Mouse (Mus musculus) midbrain, embryonic 11.5 days (tissue): ENCODE results near the gene Kif1b. TPM values are rescaled to one million over a fixed set of nuclear protein-coding genes. Genes with fewer than 3 reads are reported as not detected.
A peak's percentile ranks its signal among the peaks of the same experiment; 100 is the strongest.

Source experiments
- ATAC-seq: fragments of 200-750 bp; cut with Nextera tagmentation; 2 replicates; pipeline ENCODE4 v1.8.0; 2017; ENCODE audit warnings: moderate TSS enrichment, moderate library complexity; ENCODE audit not compliant: low FRiP score
- DNase-seq: peaks from one replicate; pipeline ENCODE4 v3.0.0; 2015; ENCODE audit warnings: low spot score; ENCODE audit errors: missing footprints
- H3K27ac ChIP-seq: fragments of 300-500 bp; sonication (generic); 2 replicates; pipeline ENCODE4 v1.5.1; 2014; ENCODE audit warnings: low read depth, low read length
- H3K27me3 ChIP-seq: fragments of 300-500 bp; sonication (generic); 2 replicates; pipeline ENCODE4 v1.6.1; 2014; ENCODE audit warnings: mild to moderate bottlenecking, low read length, moderate library complexity, mixed read lengths; ENCODE audit not compliant: control insufficient read depth, insufficient read depth
- H3K36me3 ChIP-seq: fragments of 300-500 bp; sonication (generic); 2 replicates; pipeline ENCODE4 v1.6.1; 2014; ENCODE audit warnings: mild to moderate bottlenecking, low read length, moderate library complexity, mixed read lengths; ENCODE audit not compliant: control insufficient read depth, insufficient read depth
- H3K4me1 ChIP-seq: fragments of 300-500 bp; sonication (generic); 2 replicates; pipeline ENCODE4 v1.6.1; 2014; ENCODE audit warnings: low read length; ENCODE audit not compliant: control insufficient read depth, insufficient read depth
- H3K4me2 ChIP-seq: fragments of 300-500 bp; sonication (generic); 2 replicates; pipeline ENCODE4 v1.6.1; 2014; ENCODE audit warnings: mild to moderate bottlenecking, moderate library complexity
- H3K4me3 ChIP-seq: fragments of 300-500 bp; sonication (generic); 2 replicates; pipeline ENCODE4 v1.5.1; 2014; ENCODE audit warnings: low read depth, low read length
- H3K9ac ChIP-seq: fragments of 300-500 bp; sonication (generic); 2 replicates; pipeline ENCODE4 v1.6.1; 2014; ENCODE audit warnings: low read length
- H3K9me3 ChIP-seq: fragments of 300-500 bp; sonication (generic); 2 replicates; pipeline ENCODE4 v1.6.1; 2016; ENCODE audit warnings: low read length; ENCODE audit not compliant: control insufficient read depth
- WGBS: fragments of 180-500 bp; shearing (Covaris S2); extraction: QIAGEN DNeasy Blood & Tissue Kit; methylation state at CpG from one replicate; pipeline ENCODE4 v1.1.7; 2014; 5-methylcytosine and 5-hydroxymethylcytosine counted together
- polyA plus RNA-seq: library from polyadenylated mRNA; unstranded; fragments of >200 nt; fragmentation: Nextera tagmentation; extraction: Ambion mirVana; gene quantifications from 2 replicates; pipeline ENCODE4 v1.2.1, GENCODE M21; 2014

The Kif1b gene
- polyA plus RNA-seq, 1 experiment from 2014 or later = 95.0 TPM

GRCm38 (mm10) chr4:149264895-149265294 lies 42.6 kb downstream of the Kif1b start:
- Histone ChIP-seq H3K4me1 (no peaks in the 10 kb centered on the region), H3K4me3 (no peak overlapping the region), H3K27ac (no peak overlapping the region), H3K36me3 (peaks cover 14% of the 10 kb centered on the region; the same call in 1 of the 2 replicates), H3K9me3 (no peaks in the 10 kb centered on the region), H3K9ac (no peak overlapping the region), H3K4me2 (no peak overlapping the region), H3K27me3 (no peaks in the 10 kb centered on the region)
- ATAC-seq = no peak
- no peak for DNase-seq
- WGBS = 92% methylated on average over 2 of the region's 2 CpGs

- Histone ChIP-seq H3K27ac (no peak overlapping the region), H3K4me1 (no peaks in the 10 kb centered on the region), H3K4me3 (no peak overlapping the region), H3K9me3 (no peaks in the 10 kb centered on the region), H3K27me3 (no peaks in the 10 kb centered on the region), H3K4me2 (no peak overlapping the region), H3K9ac (no peak overlapping the region), H3K36me3 (peaks cover 12% of the 10 kb centered on the region; the same call in 1 of the 2 replicates)
- WGBS = 94% methylated on average over 9 of the region's 9 CpGs
- DNase-seq = no peak
- ATAC-seq = no peak
Observed at GRCm38 (mm10) chr4:149263218-149263617, 44.3 kb downstream of the Kif1b start.

GRCm38 (mm10) chr4:149261466-149261865 lies 46.0 kb downstream of the Kif1b start:
- WGBS = 84% methylated on average over 3 of the region's 3 CpGs

GRCm38 (mm10) chr4:149260911-149261310 lies 46.6 kb downstream of the Kif1b start:
- DNase-seq = no peak
- WGBS = 92% methylated on average over 3 of the region's 3 CpGs

More at GRCm38 (mm10) chr4:149261466-149261865, 46.0 kb downstream of the Kif1b start:
- H3K9ac ChIP-seq = no peak overlapping the region
- H3K9me3 ChIP-seq = no peaks in the 10 kb centered on the region
- no peak for ATAC-seq
- peaks cover 3% of the 10 kb centered on the region for H3K4me1 ChIP-seq
- H3K27me3 ChIP-seq = no peaks in the 10 kb centered on the region
- no peak for DNase-seq
- H3K4me3 ChIP-seq = no peak overlapping the region
- H3K36me3 ChIP-seq = peaks cover 8% of the 10 kb centered on the region; the same call in 1 of the 2 replicates
- H3K4me2 ChIP-seq = no peak overlapping the region
- H3K27ac ChIP-seq = no peak overlapping the region

GRCm38 (mm10) chr4:149259391-149260094 lies 48.0 kb downstream of the Kif1b start:
- WGBS = 89% methylated on average over 9 of the region's 9 CpGs
- DNase-seq (no peak), ATAC-seq (no peak)
- no peak overlapping the region for H3K27ac ChIP-seq
- no peak overlapping the region for H3K4me3 ChIP-seq
- no peak overlapping the region for H3K4me2 ChIP-seq
- H3K36me3 ChIP-seq = no peaks in the 10 kb centered on the region; the same call in 1 of the 2 replicates
- no peaks in the 10 kb centered on the region for H3K27me3 ChIP-seq
- H3K9me3 ChIP-seq = no peaks in the 10 kb centered on the region
- peaks cover 21% of the 10 kb centered on the region for H3K4me1 ChIP-seq
- H3K9ac ChIP-seq = no peak overlapping the region

More at GRCm38 (mm10) chr4:149260911-149261310, 46.6 kb downstream of the Kif1b start:
- H3K9ac ChIP-seq = no peak overlapping the region
- H3K27me3 ChIP-seq = no peaks in the 10 kb centered on the region
- peaks cover 4% of the 10 kb centered on the region; the same call in 1 of the 2 replicates for H3K36me3 ChIP-seq
- no peak overlapping the region for H3K27ac ChIP-seq
- H3K4me3 ChIP-seq = no peak overlapping the region
- H3K9me3 ChIP-seq = no peaks in the 10 kb centered on the region
- H3K4me1 ChIP-seq = peaks cover 9% of the 10 kb centered on the region
- no peak for ATAC-seq
- H3K4me2 ChIP-seq = no peak overlapping the region

GRCm38 (mm10) chr4:149258926-149259325 lies 48.6 kb downstream of the Kif1b start:
- Histone ChIP-seq H3K36me3 (no peaks in the 10 kb centered on the region; the same call in 1 of the 2 replicates), H3K9me3 (no peaks in the 10 kb centered on the region), H3K4me1 (peaks cover 24% of the 10 kb centered on the region), H3K9ac (no peak overlapping the region), H3K27ac (no peak overlapping the region), H3K4me3 (no peak overlapping the region), H3K27me3 (no peaks in the 10 kb centered on the region), H3K4me2 (no peak overlapping the region)
- ATAC-seq (no peak), DNase-seq (no peak)
- WGBS = 94% methylated on average over 3 of the region's 3 CpGs

GRCm38 (mm10) chr4:149256511-149257300 lies 50.8 kb downstream of the Kif1b start:
- Histone ChIP-seq H3K9ac (peak overlapping the region; percentile 14; the same call in 1 of the 2 replicates), H3K9me3 (no peaks in the 10 kb centered on the region), H3K27me3 (no peaks in the 10 kb centered on the region), H3K4me3 (no peak overlapping the region), H3K4me1 (peaks cover 24% of the 10 kb centered on the region), H3K4me2 (no peak overlapping the region), H3K36me3 (peaks cover 4% of the 10 kb centered on the region), H3K27ac (peak overlapping the region; percentile 88)
- DNase-seq = no peak
- 92% methylated on average over 15 of the region's 15 CpGs for WGBS
- ATAC-seq = no peak

- DNase-seq (peak; percentile 90), ATAC-seq (peak; percentile 88)
- no peak overlapping the region for H3K4me3 ChIP-seq
- H3K36me3 ChIP-seq = peaks cover 4% of the 10 kb centered on the region
- peak overlapping the region; percentile 88 for H3K27ac ChIP-seq
- 20% methylated on average over 13 of the region's 13 CpGs for WGBS
- peak overlapping the region; percentile 24 for H3K4me2 ChIP-seq
- no peaks in the 10 kb centered on the region for H3K9me3 ChIP-seq
- peaks cover 24% of the 10 kb centered on the region for H3K4me1 ChIP-seq
- H3K9ac ChIP-seq = peak overlapping the region; percentile 14; the same call in 1 of the 2 replicates
- no peaks in the 10 kb centered on the region for H3K27me3 ChIP-seq
Observed at GRCm38 (mm10) chr4:149255277-149256270, 51.9 kb downstream of the Kif1b start.
